Comparison of ENCODE assay signal across 9 mouse cellular contexts in genomic region chr7:95489666-95490065, GRCm38 (mm10).
DNase-seq lines count a peak whose midpoint lies in the region; ATAC-seq lines count a peak whose summit lies in the region.
"Had no signal": no experiment of that assay in that cellular context is flagged by ENCODE, and none has a peak within 500 bp of the region (broad histone marks: within the 10 kb centered on the region; RNA-seq: fewer than 3 reads in every experiment).

No protein-coding gene starts in this region.

- DNase-seq in cerebellum, adult 18-20 months, result peak; percentile 4 to 20
- peak; percentile 1 for DNase-seq in 3134 (ENCODE audit: extremely low read depth, insufficient read length, low spot score)
- peak; percentile 13 for DNase-seq in cerebellum, adult 9-10 months
- DNase-seq in hindbrain, embryonic 11.5 days (ENCODE audit: low spot score), result peak; percentile 81
- DNase-seq in layer of hippocampus, postnatal 36 days, result peak; percentile 9
- no peak for DNase-seq in spleen, adult 12 weeks (ENCODE audit: low spot score)

- H3K9me3 ChIP-seq in hindbrain, embryonic 11.5 days (ENCODE audit: control insufficient read depth, low read length), result no peaks in the 10 kb centered on the region
- no peaks in the 10 kb centered on the region for H3K9me3 ChIP-seq in midbrain, embryonic 12.5 days

- no peak for ATAC-seq in cerebellum, adult (ENCODE audit: insufficient number of reproducible peaks, low FRiP score, low TSS enrichment)
- peak; percentile 88 for ATAC-seq in hindbrain, embryonic 11.5 days (ENCODE audit: low FRiP score)
- peak; percentile 63 for ATAC-seq in midbrain, embryonic 12.5 days (ENCODE audit: low FRiP score, low read depth)

- H3K9ac ChIP-seq in hindbrain, embryonic 11.5 days (ENCODE audit: low read depth, low read length), result no peak overlapping the region
- H3K9ac ChIP-seq in midbrain, embryonic 12.5 days (replicated peaks), result no peak overlapping the region

- no peaks in the 10 kb centered on the region for H3K4me1 ChIP-seq in hindbrain, embryonic 11.5 days (replicated peaks; ENCODE audit: control insufficient read depth, insufficient read depth, low read length)
- H3K4me1 ChIP-seq in midbrain, embryonic 12.5 days, result no peaks in the 10 kb centered on the region

- no peak overlapping the region for H3K4me2 ChIP-seq in hindbrain, embryonic 11.5 days (replicated peaks; ENCODE audit: low read depth, low read length)
- no peak overlapping the region for H3K4me2 ChIP-seq in midbrain, embryonic 12.5 days (replicated peaks)

- 7% methylated on average over 4 of the region's 4 CpGs for WGBS in hindbrain, embryonic 11.5 days
- WGBS in midbrain, embryonic 12.5 days, result 12% methylated on average over 4 of the region's 4 CpGs

- H3K4me3 ChIP-seq in hindbrain, embryonic 11.5 days (ENCODE audit: low read depth, low read length), result no peak overlapping the region
- no peak overlapping the region for H3K4me3 ChIP-seq in midbrain, embryonic 12.5 days

- H3K27ac ChIP-seq in hindbrain, embryonic 11.5 days (ENCODE audit: low read depth, low read length), result no peak overlapping the region
- no peak overlapping the region for H3K27ac ChIP-seq in midbrain, embryonic 12.5 days (replicated peaks)
- H3K27ac ChIP-seq: macrophage had no signal

- H3K27me3 ChIP-seq in hindbrain, embryonic 11.5 days (ENCODE audit: control insufficient read depth, insufficient read depth, low read length), result no peaks in the 10 kb centered on the region
- H3K27me3 ChIP-seq in midbrain, embryonic 12.5 days, result no peaks in the 10 kb centered on the region

- no peaks in the 10 kb centered on the region for H3K36me3 ChIP-seq in hindbrain, embryonic 11.5 days (ENCODE audit: control insufficient read depth, insufficient read depth, low read length)
- no peaks in the 10 kb centered on the region for H3K36me3 ChIP-seq in midbrain, embryonic 12.5 days
